Mouse (Mus musculus) forebrain, embryonic 12.5 days (tissue): Measurements from ENCODE around the gene Nol10. TPM values are rescaled to one million over a fixed set of nuclear protein-coding genes. Genes with fewer than 3 reads are reported as not detected.

Experiments used
- ATAC-seq: fragments of 200-750 bp; cut with Nextera tagmentation; 2 replicates; pipeline ENCODE4 v1.8.0; 2017; ENCODE audit warnings: moderate TSS enrichment; ENCODE audit not compliant: low FRiP score
- H3K27ac ChIP-seq: fragments of 300-500 bp; sonication (generic); 2 replicates; pipeline ENCODE4 v1.5.1; 2016; ENCODE audit warnings: mild to moderate bottlenecking
- H3K27me3 ChIP-seq: fragments of 300-500 bp; sonication (generic); 2 replicates; pipeline ENCODE4 v1.6.1; 2016; ENCODE audit warnings: mild to moderate bottlenecking
- H3K36me3 ChIP-seq: fragments of 300-500 bp; sonication (generic); replicated peaks from 2 replicates; pipeline ENCODE4 v1.6.1; 2016; ENCODE audit warnings: mild to moderate bottlenecking
- H3K4me1 ChIP-seq: fragments of 300-500 bp; sonication (generic); 2 replicates; pipeline ENCODE4 v1.6.1; 2016
- H3K4me2 ChIP-seq: fragments of 300-500 bp; sonication (generic); 2 replicates; pipeline ENCODE4 v1.6.1; 2016; ENCODE audit warnings: mild to moderate bottlenecking, moderate library complexity
- H3K4me3 ChIP-seq: fragments of 300-500 bp; sonication (generic); replicated peaks from 2 replicates; pipeline ENCODE4 v1.5.1; 2016; ENCODE audit warnings: mild to moderate bottlenecking
- H3K9ac ChIP-seq: fragments of 300-500 bp; sonication (generic); 2 replicates; pipeline ENCODE4 v1.6.1; 2016; ENCODE audit warnings: mild to moderate bottlenecking
- H3K9me3 ChIP-seq: fragments of 300-500 bp; sonication (generic); 2 replicates; pipeline ENCODE4 v1.6.1; 2016
- WGBS: fragments of 180-500 bp; shearing (Covaris S2); methylation state at CpG from one replicate; pipeline ENCODE4 v1.1.7; 2016; 5-methylcytosine and 5-hydroxymethylcytosine counted together
- polyA plus RNA-seq: library from polyadenylated mRNA; unstranded; fragments of >200 nt; fragmentation: Nextera tagmentation; extraction: Ambion mirVana; gene quantifications from 2 replicates; pipeline ENCODE4 v1.2.1, GENCODE M21; 2016

Nol10 gene
- polyA plus RNA-seq, 1 experiment from 2014 or later, result 30.7 TPM

GRCm38 (mm10) chr12:17390510-17390909, 42.3 kb downstream of the Nol10 start:
- Histone ChIP-seq H3K4me1 (no peaks in the 10 kb centered on the region), H3K4me2 (no peak overlapping the region), H3K36me3 (peaks cover 21% of the 10 kb centered on the region; the same call in 1 of the 2 replicates), H3K27ac (no peak overlapping the region), H3K9me3 (no peaks in the 10 kb centered on the region), H3K27me3 (no peaks in the 10 kb centered on the region), H3K4me3 (no peak overlapping the region), H3K9ac (no peak overlapping the region)
- 84% methylated on average over 4 of the region's 4 CpGs for WGBS
- no peak for ATAC-seq

- Histone ChIP-seq H3K27ac (no peak overlapping the region), H3K27me3 (no peaks in the 10 kb centered on the region), H3K4me1 (no peaks in the 10 kb centered on the region; the same call in 1 of the 2 replicates), H3K4me2 (no peak overlapping the region), H3K9ac (no peak overlapping the region), H3K36me3 (peaks cover 22% of the 10 kb centered on the region; the same call in 1 of the 2 replicates), H3K9me3 (no peaks in the 10 kb centered on the region), H3K4me3 (no peak overlapping the region)
- no peak for ATAC-seq
- 82% methylated on average over 13 of the region's 13 CpGs for WGBS
These were observed 44.9 kb downstream of the Nol10 start for GRCm38 (mm10) chr12:17393148-17393547.

GRCm38 (mm10) chr12:17397150-17397549, 48.9 kb downstream of the Nol10 start:
- 39% methylated on average over 2 of the region's 2 CpGs for WGBS
- no peak overlapping the region for H3K9ac ChIP-seq
- ATAC-seq, result peak; percentile 79; the same call in 1 of the 2 replicates

GRCm38 (mm10) chr12:17401419-17401818, 53.2 kb downstream of the Nol10 start:
- Histone ChIP-seq H3K4me2 (no peak overlapping the region), H3K4me3 (no peak overlapping the region), H3K9ac (no peak overlapping the region), H3K36me3 (peaks cover 32% of the 10 kb centered on the region), H3K9me3 (no peaks in the 10 kb centered on the region), H3K27me3 (no peaks in the 10 kb centered on the region), H3K4me1 (no peaks in the 10 kb centered on the region; the same call in 1 of the 2 replicates), H3K27ac (no peak overlapping the region)
- 92% methylated on average over 1 of the region's 1 CpGs for WGBS
- ATAC-seq, result no peak

More at GRCm38 (mm10) chr12:17397150-17397549, 48.9 kb downstream of the Nol10 start:
- no peak overlapping the region for H3K27ac ChIP-seq
- H3K36me3 ChIP-seq, result peaks cover 14% of the 10 kb centered on the region; the same call in 1 of the 2 replicates
- no peak overlapping the region for H3K4me3 ChIP-seq
- H3K4me2 ChIP-seq, result no peak overlapping the region
- H3K4me1 ChIP-seq, result no peaks in the 10 kb centered on the region; the same call in 1 of the 2 replicates
- H3K27me3 ChIP-seq, result no peaks in the 10 kb centered on the region
- no peaks in the 10 kb centered on the region for H3K9me3 ChIP-seq

GRCm38 (mm10) chr12:17402116-17402515, 53.9 kb downstream of the Nol10 start:
- Histone ChIP-seq H3K27ac (no peak overlapping the region), H3K4me2 (no peak overlapping the region), H3K4me3 (no peak overlapping the region), H3K9ac (no peak overlapping the region), H3K36me3 (peaks cover 32% of the 10 kb centered on the region), H3K4me1 (no peaks in the 10 kb centered on the region; the same call in 1 of the 2 replicates), H3K9me3 (no peaks in the 10 kb centered on the region), H3K27me3 (no peaks in the 10 kb centered on the region)
- WGBS, result 89% methylated on average over 3 of the region's 3 CpGs
- no peak for ATAC-seq

- H3K9ac ChIP-seq, result no peak overlapping the region
- no peaks in the 10 kb centered on the region for H3K27me3 ChIP-seq
- no peak overlapping the region for H3K4me2 ChIP-seq
- H3K4me1 ChIP-seq, result no peaks in the 10 kb centered on the region
- H3K27ac ChIP-seq, result no peak overlapping the region
- no peak overlapping the region for H3K4me3 ChIP-seq
- H3K9me3 ChIP-seq, result no peaks in the 10 kb centered on the region
- ATAC-seq, result no peak
- H3K36me3 ChIP-seq, result peaks cover 47% of the 10 kb centered on the region
- WGBS, result 95% methylated on average over 4 of the region's 4 CpGs
These were observed 55.7 kb downstream of the Nol10 start for GRCm38 (mm10) chr12:17403998-17404397.

- no peaks in the 10 kb centered on the region for H3K27me3 ChIP-seq
- H3K4me3 ChIP-seq, result no peak overlapping the region
- no peak overlapping the region for H3K4me2 ChIP-seq
- no peaks in the 10 kb centered on the region for H3K9me3 ChIP-seq
- no peak overlapping the region for H3K27ac ChIP-seq
- no peak for ATAC-seq
- peaks cover 57% of the 10 kb centered on the region for H3K36me3 ChIP-seq
- H3K4me1 ChIP-seq, result no peaks in the 10 kb centered on the region
- 93% methylated on average over 4 of the region's 4 CpGs for WGBS
- no peak overlapping the region for H3K9ac ChIP-seq
These were observed 58.6 kb downstream of the Nol10 start for GRCm38 (mm10) chr12:17406825-17407224.

- H3K27ac ChIP-seq, result no peak overlapping the region
- no peaks in the 10 kb centered on the region for H3K4me1 ChIP-seq
- ATAC-seq, result no peak
- no peak overlapping the region for H3K4me3 ChIP-seq
- no peak overlapping the region for H3K4me2 ChIP-seq
- no peaks in the 10 kb centered on the region for H3K9me3 ChIP-seq
- H3K27me3 ChIP-seq, result no peaks in the 10 kb centered on the region
- H3K9ac ChIP-seq, result no peak overlapping the region
- WGBS, result 96% methylated on average over 7 of the region's 7 CpGs
- H3K36me3 ChIP-seq, result peaks cover 56% of the 10 kb centered on the region
These were observed 60.1 kb downstream of the Nol10 start for GRCm38 (mm10) chr12:17408312-17408711.

GRCm38 (mm10) chr12:17411242-17411641, 63.0 kb downstream of the Nol10 start:
- Histone ChIP-seq H3K27me3 (no peaks in the 10 kb centered on the region), H3K27ac (no peak overlapping the region), H3K4me3 (no peak overlapping the region), H3K9me3 (no peaks in the 10 kb centered on the region), H3K4me1 (no peaks in the 10 kb centered on the region), H3K36me3 (peaks cover 40% of the 10 kb centered on the region), H3K4me2 (no peak overlapping the region), H3K9ac (no peak overlapping the region)
- WGBS, result 97% methylated on average over 2 of the region's 2 CpGs
- ATAC-seq, result no peak

- H3K36me3 ChIP-seq, result peaks cover 46% of the 10 kb centered on the region
- H3K4me3 ChIP-seq, result no peak overlapping the region
These were observed 63.7 kb downstream of the Nol10 start for GRCm38 (mm10) chr12:17411797-17412526.

GRCm38 (mm10) chr12:17414734-17415133, 66.5 kb downstream of the Nol10 start:
- H3K9me3 ChIP-seq, result no peaks in the 10 kb centered on the region
- no peak overlapping the region for H3K9ac ChIP-seq
- no peaks in the 10 kb centered on the region for H3K27me3 ChIP-seq
- H3K27ac ChIP-seq, result no peak overlapping the region
- no peaks in the 10 kb centered on the region for H3K4me1 ChIP-seq
- no peak overlapping the region for H3K4me3 ChIP-seq
- peaks cover 51% of the 10 kb centered on the region for H3K36me3 ChIP-seq
- WGBS, result 92% methylated on average over 7 of the region's 7 CpGs
- ATAC-seq, result no peak
- no peak overlapping the region for H3K4me2 ChIP-seq

More at GRCm38 (mm10) chr12:17411797-17412526, 63.7 kb downstream of the Nol10 start:
- H3K9ac ChIP-seq, result no peak overlapping the region
- no peak overlapping the region for H3K27ac ChIP-seq
- no peak for ATAC-seq
- H3K9me3 ChIP-seq, result no peaks in the 10 kb centered on the region
- no peak overlapping the region for H3K4me2 ChIP-seq
- H3K4me1 ChIP-seq, result no peaks in the 10 kb centered on the region
- H3K27me3 ChIP-seq, result no peaks in the 10 kb centered on the region
- 82% methylated on average over 12 of the region's 12 CpGs for WGBS

GRCm38 (mm10) chr12:17420168-17420810, 72.0 kb downstream of the Nol10 start:
- Histone ChIP-seq H3K27ac (no peak overlapping the region), H3K9me3 (no peaks in the 10 kb centered on the region), H3K9ac (no peak overlapping the region), H3K4me3 (no peak overlapping the region), H3K4me1 (no peaks in the 10 kb centered on the region), H3K36me3 (peaks cover 76% of the 10 kb centered on the region), H3K4me2 (no peak overlapping the region), H3K27me3 (no peaks in the 10 kb centered on the region)
- ATAC-seq, result no peak
- 49% methylated on average over 3 of the region's 3 CpGs for WGBS
